Mouse (Mus musculus): ENCODE results near the gene Crygs.
A peak's percentile ranks its signal among the peaks of the same experiment; 100 is the strongest.

Gene Crygs

DNA sequence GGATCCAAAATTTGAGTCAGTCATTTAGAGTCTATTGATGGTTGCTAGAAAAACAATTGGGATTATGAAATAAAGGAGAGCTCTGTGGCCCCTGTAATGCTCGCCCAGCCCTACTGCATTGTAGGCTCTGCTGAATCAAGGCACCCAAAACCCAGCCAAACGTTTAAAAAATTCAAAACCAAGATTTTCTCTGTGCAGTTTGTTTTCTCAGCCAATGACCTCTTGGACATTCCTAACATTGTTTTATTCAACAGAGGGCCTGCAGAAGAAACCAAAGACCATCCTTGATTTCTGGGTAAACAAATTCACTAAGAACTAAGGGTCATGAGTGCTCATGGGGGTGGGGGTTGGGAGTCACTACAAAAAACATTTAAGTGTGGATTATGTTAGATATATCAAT, at the start of gene Crygs:
TSS of gene Crygs (minus strand) at position 101 of the 400 bp plus-strand sequence.
- DNase-seq = no peak

DNA sequence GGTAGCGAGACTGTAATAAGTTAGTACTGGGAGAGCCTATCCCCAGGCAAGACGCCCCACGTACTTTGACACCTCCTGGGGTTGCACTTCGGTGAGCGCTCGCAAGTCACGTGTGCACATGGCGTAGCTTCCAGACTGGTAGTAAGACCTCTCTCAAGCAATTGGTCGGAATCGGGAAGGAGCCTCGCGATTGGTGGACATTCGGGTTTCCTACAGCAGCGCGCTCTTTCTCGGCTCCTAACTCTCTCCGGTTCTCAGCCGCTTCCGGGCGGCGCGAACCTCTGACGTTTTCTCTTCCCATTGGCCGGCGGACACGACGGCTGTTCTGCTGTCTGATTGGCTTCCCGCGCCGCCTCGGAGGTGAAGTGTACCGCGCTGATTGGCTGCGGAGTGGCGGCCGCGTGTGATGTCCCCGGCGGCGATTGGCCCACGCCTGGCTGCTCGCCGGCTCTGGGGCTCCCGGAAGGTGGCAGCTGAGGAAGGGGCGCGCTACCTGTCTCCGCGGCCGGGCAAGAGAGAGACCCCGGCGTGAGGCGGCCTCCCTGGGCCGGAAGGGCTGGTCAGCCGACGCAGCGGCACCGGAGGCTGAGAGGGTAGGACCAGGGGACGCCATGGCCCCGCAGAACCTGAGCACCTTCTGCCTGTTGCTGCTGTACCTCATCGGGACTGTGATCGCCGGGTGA, 46.2 kb upstream of the Crygs start, which contains the start of the genes Tbccd1 and Dnajb11:
TSS of gene Tbccd1 (minus strand) at position 239 of the 683 bp plus-strand sequence.
TSS of gene Dnajb11 (plus strand) at position 415 of the 683 bp plus-strand sequence.
- DNase-seq = peak; percentile 97

DNA sequence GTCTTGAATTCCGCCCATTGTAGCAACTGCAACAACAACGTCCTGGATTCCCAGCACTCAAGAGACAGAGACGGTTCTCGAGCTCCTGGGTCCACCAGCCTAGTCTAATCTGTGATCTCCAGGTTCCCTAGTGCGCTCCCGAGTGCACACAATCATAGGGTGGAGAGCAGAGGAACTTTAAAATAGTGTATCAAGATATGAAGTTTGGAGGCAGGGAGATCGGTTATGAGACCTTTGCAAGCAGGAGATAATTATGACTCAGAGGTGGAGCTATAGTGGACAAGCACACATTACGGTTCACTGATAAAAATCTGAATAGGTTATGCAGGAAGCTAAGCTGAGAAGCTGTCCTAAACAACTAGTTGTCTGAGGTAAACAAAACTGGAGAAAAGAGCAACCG, 45.4 kb upstream of the Crygs start:
- DNase-seq = no peak

DNA sequence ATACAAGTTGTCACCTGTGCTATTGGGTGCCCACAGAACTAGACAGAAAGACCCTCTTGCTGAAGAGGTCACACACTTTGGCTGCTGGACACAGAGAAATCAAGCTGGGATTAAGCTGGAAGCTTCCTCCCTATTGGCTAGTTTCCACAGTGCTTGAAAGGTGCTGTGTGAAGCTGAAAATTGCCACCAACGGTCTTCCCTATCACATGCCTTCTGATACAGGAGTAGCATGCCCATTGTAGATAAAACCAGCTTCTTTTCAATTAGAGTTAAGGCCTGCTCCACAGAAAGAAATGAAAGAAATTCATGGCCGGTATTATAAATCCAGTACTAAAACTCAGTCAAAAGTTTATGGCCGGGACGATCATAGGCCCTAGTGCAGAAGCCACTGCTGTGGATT, 41.3 kb upstream of the Crygs start:
- DNase-seq = no peak

DNA sequence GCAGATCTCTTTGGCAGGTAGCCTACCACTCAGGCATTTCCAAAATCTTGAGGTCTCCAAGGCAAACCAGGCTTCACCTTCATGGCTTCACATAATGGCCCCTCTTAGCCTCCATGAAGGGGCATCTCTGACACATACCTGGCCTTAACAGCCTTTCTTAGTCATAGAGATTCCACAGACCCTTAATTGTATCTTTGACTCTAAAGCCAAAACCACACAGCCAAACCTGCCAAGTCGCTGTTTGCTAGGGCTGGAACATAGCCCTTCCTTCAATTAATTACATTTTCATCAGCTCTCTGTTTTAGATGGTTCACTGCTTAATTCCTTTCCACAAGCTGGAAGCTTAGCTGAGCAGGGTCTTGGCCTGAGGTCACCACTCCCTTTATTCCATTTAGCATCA, 37.0 kb upstream of the Crygs start:
- no peak for DNase-seq

- DNase-seq = no peak
These were observed 36.3 kb upstream of the Crygs start for GRCm38 (mm10) chr16:22847686-22848085.

DNA sequence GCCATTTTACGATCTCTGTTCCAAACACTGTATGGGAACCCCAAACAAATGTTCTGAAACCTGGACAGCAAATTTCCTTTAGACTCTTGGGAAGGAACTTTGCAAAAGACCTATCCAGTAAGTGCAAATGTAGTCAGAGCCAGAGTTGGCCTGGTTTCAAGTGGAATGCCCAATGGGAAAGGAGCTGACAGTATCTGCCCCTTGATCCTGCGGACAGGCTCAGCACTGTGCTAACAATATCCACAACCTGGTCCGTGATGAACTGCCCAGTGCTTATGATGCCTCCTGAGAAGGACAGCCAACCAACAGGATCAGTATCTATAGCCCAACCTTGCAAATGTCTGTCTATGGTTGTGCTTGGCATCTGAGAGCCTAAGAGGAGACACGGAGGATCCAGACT, 34.1 kb upstream of the Crygs start:
- no peak for DNase-seq

- no peak for DNase-seq
These were observed 33.5 kb upstream of the Crygs start for GRCm38 (mm10) chr16:22844834-22845233.

DNA sequence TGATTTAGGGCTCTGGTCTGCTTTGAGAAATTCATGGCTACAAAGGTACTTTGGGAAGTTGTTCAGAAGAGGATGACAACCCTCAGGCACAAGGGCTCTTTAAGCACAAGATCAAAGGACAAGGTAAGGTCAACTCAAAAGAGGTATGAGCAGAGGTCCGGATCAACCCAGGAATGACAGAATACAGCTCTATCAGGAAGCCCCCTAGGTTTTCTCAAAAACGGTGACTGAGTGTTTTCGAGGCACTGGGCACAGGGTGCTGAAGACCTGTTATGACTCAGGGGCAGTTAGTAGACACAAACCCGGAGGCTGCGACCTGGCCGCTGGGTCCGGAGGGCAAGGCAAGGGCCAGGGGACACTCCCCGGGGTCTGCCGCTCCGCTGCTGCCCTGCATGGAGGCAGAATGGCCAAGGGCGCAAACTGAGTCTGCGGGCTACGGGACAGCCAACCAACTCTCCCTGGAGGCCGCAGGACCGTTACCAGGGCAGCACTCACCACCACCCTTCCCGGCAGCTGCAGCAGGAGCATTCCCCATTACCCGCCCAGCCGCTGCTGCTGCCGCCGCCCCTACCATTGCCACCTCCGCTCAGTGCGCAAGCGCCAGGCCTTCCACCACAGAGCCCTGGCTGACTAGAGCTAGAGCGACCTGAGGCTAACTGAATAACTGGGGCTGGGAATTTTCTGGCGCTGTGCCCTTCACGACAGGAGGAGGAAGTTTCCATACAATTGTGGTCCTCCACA, 32.9 kb upstream of the Crygs start:
- DNase-seq = peak; percentile 67

- no peak for DNase-seq
These were observed 31.5 kb upstream of the Crygs start for GRCm38 (mm10) chr16:22842871-22843270.

GRCm38 (mm10) chr16:22839146-22839857, 27.9 kb upstream of the Crygs start:
- no peak for DNase-seq

GRCm38 (mm10) chr16:22832932-22833525, 21.7 kb upstream of the Crygs start:
- DNase-seq = no peak

GRCm38 (mm10) chr16:22820731-22821130, 9.4 kb upstream of the Crygs start:
- no peak for DNase-seq

GRCm38 (mm10) chr16:22807468-22808070, 3.8 kb downstream of the Crygs start:
- DNase-seq = peak; percentile 65

DNA sequence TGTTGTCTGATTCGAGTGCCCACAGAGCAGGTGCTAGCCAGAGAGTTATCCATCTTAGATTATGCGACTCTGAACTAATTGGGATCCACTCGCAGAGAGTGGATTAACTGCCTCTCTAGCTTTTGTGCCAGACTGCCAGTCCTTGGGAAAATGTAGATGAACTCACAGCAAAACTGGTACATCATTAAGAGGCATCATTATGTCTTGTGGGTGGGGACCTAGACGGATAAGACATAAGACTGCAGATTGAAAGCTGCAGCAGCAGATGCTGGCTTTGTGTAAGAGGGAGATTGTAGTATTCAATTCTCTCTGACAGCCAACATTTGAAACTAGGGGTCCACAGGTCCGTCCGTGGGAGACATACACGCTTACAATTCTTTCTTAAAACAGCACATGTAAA, 8.6 kb downstream of the Crygs start:
- no peak for DNase-seq

DNA sequence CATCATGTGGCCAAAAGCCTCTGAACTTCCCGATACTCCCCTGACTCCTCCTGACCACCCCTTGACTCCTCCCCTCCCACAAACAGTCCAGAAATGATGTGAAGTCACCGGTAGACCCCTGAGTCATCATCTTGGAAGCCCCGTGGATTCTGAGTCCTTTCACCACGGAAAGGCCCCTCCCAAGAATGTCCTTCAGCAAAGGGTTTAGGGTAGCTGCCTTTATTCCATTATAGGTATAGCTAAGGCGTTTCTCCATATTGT, 10.6 kb downstream of the Crygs start:
- DNase-seq = no peak

DNA sequence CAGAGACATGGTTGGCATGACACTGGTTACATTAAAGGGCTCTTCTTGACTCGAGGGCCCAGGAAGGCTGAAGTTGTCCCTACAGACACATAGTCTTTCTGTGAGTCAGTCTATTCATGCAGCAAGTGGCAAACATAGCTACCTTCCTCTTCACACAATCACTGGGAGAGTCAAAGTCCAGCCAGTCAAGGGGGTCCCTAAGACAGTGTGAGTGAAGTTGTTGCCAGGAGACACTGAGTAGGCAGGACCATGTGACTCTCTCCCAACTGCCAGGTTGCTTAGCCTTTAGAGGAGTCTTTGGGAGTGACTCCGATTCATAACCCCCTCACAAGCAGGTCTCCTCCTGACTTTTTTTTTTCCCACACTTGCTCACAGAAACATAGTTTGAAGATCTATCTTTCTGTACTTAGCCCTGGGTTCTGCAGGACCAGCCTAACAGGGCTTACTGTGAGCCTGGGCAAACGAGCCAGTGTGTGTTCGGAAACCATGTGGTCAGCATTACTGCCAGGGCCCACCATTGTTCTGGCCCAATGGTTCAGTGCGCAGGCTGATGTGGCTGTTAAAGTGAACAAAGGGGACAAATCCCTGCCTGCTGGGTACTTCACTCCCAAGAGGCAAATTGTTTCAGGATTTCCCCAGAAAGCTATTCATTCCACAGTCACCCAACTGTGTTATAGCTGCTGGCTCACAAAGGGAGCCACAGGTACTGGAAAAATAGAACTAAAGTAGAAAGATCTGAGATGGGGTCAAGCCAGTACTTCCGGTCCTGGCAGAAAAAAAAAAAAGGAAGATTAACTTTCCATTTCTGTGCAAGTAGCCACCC, 11.1 kb downstream of the Crygs start:
- no peak for DNase-seq

DNA sequence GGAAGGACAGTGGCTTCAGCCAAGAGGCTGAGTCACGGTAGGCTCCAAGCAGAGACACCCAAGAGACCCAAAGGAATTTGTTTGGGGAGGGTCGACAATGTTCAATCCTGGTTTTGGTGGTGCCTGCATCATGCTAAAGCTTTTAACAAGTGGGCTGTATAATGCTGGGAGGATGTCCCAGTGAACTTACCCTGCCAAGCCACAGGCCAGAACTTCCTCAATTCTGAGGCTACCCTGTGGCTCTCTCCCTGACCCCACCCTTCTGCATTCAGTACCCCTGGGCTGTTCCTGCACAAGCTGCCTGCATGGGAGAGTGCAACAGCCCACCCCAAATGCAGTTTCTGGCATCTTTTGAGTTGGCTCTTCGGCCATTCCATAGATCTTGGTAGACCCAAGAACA, 12.9 kb downstream of the Crygs start:
- no peak for DNase-seq

- DNase-seq = no peak
These were observed 13.9 kb downstream of the Crygs start for GRCm38 (mm10) chr16:22797521-22797920.

- no peak for DNase-seq
These were observed 15.9 kb downstream of the Crygs start for GRCm38 (mm10) chr16:22795497-22795896.

GRCm38 (mm10) chr16:22791235-22791634, 20.1 kb downstream of the Crygs start:
- no peak for DNase-seq

DNA sequence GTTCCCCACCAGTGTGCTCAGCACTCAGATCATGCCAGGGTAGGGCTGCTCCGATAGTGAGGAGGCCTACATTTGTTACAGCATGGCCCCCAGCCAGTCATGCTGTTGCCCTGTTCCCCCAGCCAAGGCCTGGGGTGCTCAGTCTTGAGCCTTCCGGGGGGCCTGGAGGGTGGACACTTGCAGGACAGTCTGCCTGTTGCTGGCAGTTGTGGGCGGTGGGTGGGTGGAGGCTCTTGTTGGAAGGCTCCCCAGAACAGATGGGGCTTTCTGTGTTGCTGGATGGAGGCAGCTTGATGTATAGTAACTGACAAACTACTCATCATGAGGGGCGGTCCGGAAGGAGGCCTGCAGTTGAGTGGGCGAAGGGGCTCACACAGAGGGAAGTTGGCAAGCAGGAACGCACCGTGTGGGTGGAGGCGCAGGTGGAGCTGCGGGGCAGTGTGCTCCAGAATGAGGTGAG, 21.4 kb downstream of the Crygs start:
- DNase-seq = peak; percentile 42

Measured in thymus, postnatal 4 days (tissue).